Mouse (Mus musculus) liver, embryonic 16.5 days (tissue): ENCODE data around the gene Nsun2. TPM values are rescaled to one million over a fixed set of nuclear protein-coding genes. Genes with fewer than 3 reads are reported as not detected.
A peak's percentile ranks its signal among the peaks of the same experiment; 100 is the strongest.
"Not testable (repeated sequence)": the region's sequence is repeated elsewhere in the genome, so short reads cannot be mapped to it uniquely, and the experiment has no call there.

ENCODE experiments used
- ATAC-seq: fragments of 200-750 bp; cut with Nextera tagmentation; 2 replicates; pipeline ENCODE4 v1.8.0; 2017; ENCODE audit warnings: low read depth, mild to moderate bottlenecking, moderate number of reproducible peaks, moderate library complexity
- H3K27ac ChIP-seq: fragments of 300-500 bp; sonication (generic); 2 replicates; pipeline ENCODE4 v1.5.1; 2014; ENCODE audit warnings: mild to moderate bottlenecking, low read length
- H3K27me3 ChIP-seq: fragments of 300-500 bp; sonication (generic); 2 replicates; pipeline ENCODE4 v1.6.1; 2014; ENCODE audit warnings: low read depth, low read length, mixed read lengths; ENCODE audit not compliant: control insufficient read depth, insufficient read depth
- H3K36me3 ChIP-seq: fragments of 300-500 bp; sonication (generic); 2 replicates; pipeline ENCODE4 v1.6.1; 2014; ENCODE audit warnings: mild to moderate bottlenecking; ENCODE audit not compliant: control insufficient read depth, insufficient read depth
- H3K4me1 ChIP-seq: fragments of 300-500 bp; sonication (generic); 2 replicates; pipeline ENCODE4 v1.6.1; 2014; ENCODE audit warnings: low read depth, low read length, mixed read lengths; ENCODE audit not compliant: control insufficient read depth
- H3K4me2 ChIP-seq: fragments of 300-500 bp; sonication (generic); 2 replicates; pipeline ENCODE4 v1.6.1; 2014; ENCODE audit warnings: low read depth, low read length, mixed read lengths
- H3K4me3 ChIP-seq: fragments of 300-500 bp; sonication (generic); 2 replicates; pipeline ENCODE4 v1.5.1; 2014; ENCODE audit warnings: low read depth, mild to moderate bottlenecking, low read length
- H3K9ac ChIP-seq: fragments of 300-500 bp; sonication (generic); 2 replicates; pipeline ENCODE4 v1.6.1; 2014; ENCODE audit warnings: low read depth, low read length
- H3K9me3 ChIP-seq: fragments of 300-500 bp; sonication (generic); replicated peaks from 2 replicates; pipeline ENCODE4 v1.6.1; 2016; ENCODE audit warnings: low read length; ENCODE audit not compliant: control insufficient read depth
- WGBS: fragments of 180-500 bp; shearing (Covaris S2); extraction: QIAGEN DNeasy Blood & Tissue Kit; methylation state at CpG from one replicate; pipeline ENCODE4 v1.1.7; 2014; ENCODE audit not compliant: insufficient replicate concordance; 5-methylcytosine and 5-hydroxymethylcytosine counted together
- polyA plus RNA-seq: library from polyadenylated mRNA; unstranded; fragments of >200 nt; fragmentation: Nextera tagmentation; extraction: Ambion mirVana; gene quantifications from 2 replicates; pipeline ENCODE4 v1.2.1, GENCODE M21; 2015

The Nsun2 gene
- polyA plus RNA-seq, 1 experiment from 2014 or later, result 71.2 TPM

- 55% methylated on average over 3 of the region's 3 CpGs for WGBS
- H3K36me3 ChIP-seq, result peaks cover 35% of the 10 kb centered on the region
- H3K27ac ChIP-seq, result no peak overlapping the region
- H3K9me3 ChIP-seq, result no peaks in the 10 kb centered on the region
- no peaks in the 10 kb centered on the region for H3K4me1 ChIP-seq
- H3K27me3 ChIP-seq, result no peaks in the 10 kb centered on the region
- no peak overlapping the region for H3K9ac ChIP-seq
- no peak for ATAC-seq
- no peak overlapping the region for H3K4me3 ChIP-seq
- no peak overlapping the region for H3K4me2 ChIP-seq
Measured at GRCm38 (mm10) chr13:69624510-69624909, 91.0 kb downstream of the Nsun2 start.

GRCm38 (mm10) chr13:69627941-69628340 is 94.4 kb downstream of the Nsun2 start:
- H3K9ac ChIP-seq, result no peak overlapping the region
- peaks cover 53% of the 10 kb centered on the region for H3K36me3 ChIP-seq
- H3K9me3 ChIP-seq, result no peaks in the 10 kb centered on the region
- H3K27me3 ChIP-seq, result no peaks in the 10 kb centered on the region
- H3K27ac ChIP-seq, result no peak overlapping the region
- no peak overlapping the region for H3K4me3 ChIP-seq
- 81% methylated on average over 3 of the region's 3 CpGs for WGBS
- no peak overlapping the region for H3K4me2 ChIP-seq
- no peaks in the 10 kb centered on the region for H3K4me1 ChIP-seq
- no peak for ATAC-seq

- no peak for ATAC-seq
- Histone ChIP-seq H3K36me3 (peaks cover 68% of the 10 kb centered on the region), H3K27ac (no peak overlapping the region), H3K4me3 (no peak overlapping the region), H3K9me3 (no peaks in the 10 kb centered on the region), H3K9ac (no peak overlapping the region), H3K4me1 (no peaks in the 10 kb centered on the region), H3K27me3 (no peaks in the 10 kb centered on the region), H3K4me2 (no peak overlapping the region)
- 66% methylated on average over 8 of the region's 8 CpGs for WGBS
Measured at GRCm38 (mm10) chr13:69630576-69630975, 97.0 kb downstream of the Nsun2 start.

GRCm38 (mm10) chr13:69631111-69631510 is 97.6 kb downstream of the Nsun2 start:
- Histone ChIP-seq H3K9ac (no peak overlapping the region), H3K4me3 (no peak overlapping the region), H3K27me3 (no peaks in the 10 kb centered on the region), H3K27ac (no peak overlapping the region), H3K36me3 (peaks cover 71% of the 10 kb centered on the region), H3K4me2 (no peak overlapping the region), H3K9me3 (no peaks in the 10 kb centered on the region), H3K4me1 (no peaks in the 10 kb centered on the region; the same call in 1 of the 2 replicates)
- 82% methylated on average over 3 of the region's 3 CpGs for WGBS
- no peak for ATAC-seq

GRCm38 (mm10) chr13:69631659-69632058 is 98.1 kb downstream of the Nsun2 start:
- Histone ChIP-seq H3K36me3 (peaks cover 71% of the 10 kb centered on the region), H3K4me1 (no peaks in the 10 kb centered on the region; the same call in 1 of the 2 replicates), H3K4me3 (no peak overlapping the region), H3K27ac (no peak overlapping the region), H3K9ac (no peak overlapping the region), H3K27me3 (no peaks in the 10 kb centered on the region), H3K9me3 (no peaks in the 10 kb centered on the region), H3K4me2 (no peak overlapping the region)
- no peak for ATAC-seq
- WGBS, result 73% methylated on average over 4 of the region's 4 CpGs

GRCm38 (mm10) chr13:69633551-69633950 is 100.0 kb downstream of the Nsun2 start:
- H3K4me3 ChIP-seq, result no peak overlapping the region
- whole genome bisulfite sequencing, result 84% methylated on average over 9 of the region's 9 CpGs
- H3K27ac ChIP-seq, result no peak overlapping the region
- peaks cover 56% of the 10 kb centered on the region for H3K36me3 ChIP-seq
- no peaks in the 10 kb centered on the region for H3K27me3 ChIP-seq
- H3K4me1 ChIP-seq, result no peaks in the 10 kb centered on the region; the same call in 1 of the 2 replicates
- no peak overlapping the region for H3K4me2 ChIP-seq
- no peak for ATAC-seq
- H3K9ac ChIP-seq, result no peak overlapping the region
- H3K9me3 ChIP-seq, result no peaks in the 10 kb centered on the region

- 36% methylated on average over 2 of the region's 2 CpGs for WGBS
- H3K9ac ChIP-seq, result no peak overlapping the region
- no peaks in the 10 kb centered on the region for H3K9me3 ChIP-seq
- no peak overlapping the region for H3K27ac ChIP-seq
- no peak overlapping the region for H3K4me3 ChIP-seq
- H3K36me3 ChIP-seq, result peaks cover 52% of the 10 kb centered on the region
- H3K27me3 ChIP-seq, result no peaks in the 10 kb centered on the region
- H3K4me1 ChIP-seq, result no peaks in the 10 kb centered on the region; the same call in 1 of the 2 replicates
- ATAC-seq, result no peak
- no peak overlapping the region for H3K4me2 ChIP-seq
Measured at GRCm38 (mm10) chr13:69633988-69634387, 100.4 kb downstream of the Nsun2 start.

- not testable (repeated sequence) for H3K27me3 ChIP-seq, H3K9me3 ChIP-seq, H3K4me3 ChIP-seq, ATAC-seq, H3K9ac ChIP-seq, H3K27ac ChIP-seq, H3K4me2 ChIP-seq, H3K4me1 ChIP-seq
- 73% methylated on average over 7 of the region's 7 CpGs for WGBS
- H3K36me3 ChIP-seq, result peaks cover 43% of the 10 kb centered on the region
Measured at GRCm38 (mm10) chr13:69635836-69636235, 102.3 kb downstream of the Nsun2 start.

- H3K4me3 ChIP-seq, result no peak overlapping the region
- 0 out of 2 replicates have a peak, but pooled peaks have one; percentile 30 for ATAC-seq
- WGBS, result 63% methylated on average over 3 of the region's 3 CpGs
- H3K27me3 ChIP-seq, result no peaks in the 10 kb centered on the region
- H3K4me1 ChIP-seq, result no peaks in the 10 kb centered on the region; the same call in 1 of the 2 replicates
- H3K27ac ChIP-seq, result no peak overlapping the region
- no peak overlapping the region for H3K4me2 ChIP-seq
- no peak overlapping the region for H3K9ac ChIP-seq
- no peaks in the 10 kb centered on the region for H3K9me3 ChIP-seq
- peaks cover 37% of the 10 kb centered on the region for H3K36me3 ChIP-seq
Measured at GRCm38 (mm10) chr13:69636375-69636774, 102.8 kb downstream of the Nsun2 start.
